Mouse (Mus musculus): ENCODE measurements around the gene Adamts8.

Gene Adamts8

DNA sequence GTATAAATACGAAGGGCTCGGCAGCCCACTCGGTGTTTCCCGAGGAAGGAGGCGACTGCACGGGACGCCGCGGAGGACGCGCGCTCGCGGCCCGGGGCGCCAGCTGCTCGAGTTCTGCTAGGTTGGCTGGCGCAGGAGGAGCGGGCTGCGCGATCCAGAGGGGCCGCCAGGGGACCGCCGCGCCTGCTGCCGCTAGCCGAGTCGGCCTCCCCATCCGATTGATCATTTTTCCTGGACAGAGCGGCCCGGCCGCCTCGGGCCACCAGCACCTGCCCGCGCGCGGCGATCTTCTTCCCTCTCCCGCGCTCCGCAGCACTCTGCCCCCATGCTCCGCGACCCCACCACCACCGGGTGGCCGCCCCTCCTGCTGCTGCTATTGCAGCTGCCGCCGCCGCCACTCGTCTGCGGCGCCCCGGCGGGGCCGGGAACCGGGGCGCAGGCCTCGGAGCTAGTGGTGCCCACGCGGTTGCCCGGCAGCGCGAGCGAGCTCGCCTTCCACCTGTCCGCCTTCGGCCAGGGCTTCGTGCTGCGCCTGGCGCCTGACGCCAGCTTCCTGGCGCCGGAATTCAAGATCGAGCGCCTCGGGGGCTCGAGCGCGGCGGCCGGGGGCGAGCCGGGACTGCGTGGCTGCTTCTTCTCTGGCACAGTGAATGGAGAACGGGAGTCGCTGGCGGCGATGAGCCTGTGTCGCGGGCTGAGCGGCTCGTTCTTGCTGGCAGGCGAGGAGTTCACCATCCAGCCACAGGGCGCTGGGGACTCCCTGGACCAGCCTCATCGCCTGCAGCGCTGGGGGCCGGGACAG, at the start of gene Adamts8:
Adamts8 (plus strand) TSS at position 51 of the 802 bp plus-strand sequence.
- peak in 1 of 2 experiments; percentile 53 for DNase-seq (ENCODE audit: low spot score in 2 of 2)

GRCm38 (mm10) chr9:30895618-30896017, 46.7 kb upstream of the Adamts8 start:
- no peak for DNase-seq (ENCODE audit: low spot score in 2 of 2)

DNA sequence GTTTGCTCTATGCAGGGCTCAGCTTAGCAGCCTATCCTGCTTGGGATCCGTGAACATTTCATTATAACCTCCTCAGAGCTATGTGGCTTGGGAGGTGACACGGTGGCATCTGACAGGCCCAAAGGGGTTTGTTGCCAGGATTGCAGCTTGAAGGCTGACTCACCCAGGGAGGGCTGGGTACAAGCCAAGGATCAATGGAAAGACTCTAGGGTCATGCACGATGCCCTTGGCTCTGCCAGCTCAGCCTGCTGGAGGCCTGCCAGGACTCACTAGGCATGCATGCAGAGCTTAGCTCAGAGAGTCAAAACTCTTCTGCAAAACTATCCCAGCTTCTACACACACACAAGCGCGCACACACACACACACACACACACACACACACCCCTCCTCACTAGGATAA, 45.6 kb upstream of the Adamts8 start:
- peak in 1 of 2 experiments; percentile 64 for DNase-seq (ENCODE audit: low spot score in 2 of 2)

- no peak for DNase-seq (ENCODE audit: low spot score in 2 of 2)
These were observed 45.2 kb upstream of the Adamts8 start for GRCm38 (mm10) chr9:30897169-30897568.

- DNase-seq (ENCODE audit: low spot score in 2 of 2): no peak
These were observed 40.2 kb upstream of the Adamts8 start for GRCm38 (mm10) chr9:30902152-30902551.

DNA sequence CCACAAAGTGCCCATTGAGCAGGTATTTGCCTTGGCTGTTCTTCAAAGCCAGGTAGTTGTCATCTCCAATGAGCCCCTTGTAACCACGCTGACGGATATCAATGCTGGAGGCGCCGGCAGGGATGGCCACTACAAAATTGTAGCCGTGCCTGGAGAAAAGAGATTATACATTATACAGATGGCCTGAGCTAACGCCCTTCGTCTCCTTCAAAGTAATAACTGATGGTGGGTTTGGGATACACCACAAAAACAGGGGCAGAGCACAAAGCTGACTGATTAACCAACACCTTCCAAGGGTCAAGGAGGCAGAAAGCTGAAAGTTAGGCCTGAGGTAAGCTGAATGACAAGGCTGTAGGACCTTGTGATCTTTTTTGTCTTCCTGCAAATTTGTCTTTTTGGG, 39.7 kb upstream of the Adamts8 start:
- DNase-seq (ENCODE audit: low spot score in 2 of 2): no peak

DNA sequence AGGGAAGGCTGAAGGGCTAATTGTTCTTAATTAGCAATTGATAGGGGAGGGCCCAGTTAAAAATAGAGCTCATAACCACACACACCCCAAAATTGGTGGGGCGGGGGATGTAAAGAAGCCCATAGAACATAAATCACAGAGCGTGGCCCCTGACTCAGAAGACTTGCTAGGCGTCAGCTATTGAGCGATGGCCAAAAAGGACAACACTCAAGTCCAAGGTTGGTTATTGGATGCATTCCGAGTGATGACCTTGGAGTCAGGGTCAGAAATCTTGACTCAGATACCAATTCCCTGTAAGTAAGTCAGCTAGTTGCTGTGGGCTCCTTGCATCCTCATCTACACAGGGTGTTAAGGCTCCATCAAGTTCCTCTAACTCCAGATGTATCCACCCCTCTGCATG, 39.1 kb upstream of the Adamts8 start:
- no peak for DNase-seq (ENCODE audit: low spot score in 2 of 2)

DNA sequence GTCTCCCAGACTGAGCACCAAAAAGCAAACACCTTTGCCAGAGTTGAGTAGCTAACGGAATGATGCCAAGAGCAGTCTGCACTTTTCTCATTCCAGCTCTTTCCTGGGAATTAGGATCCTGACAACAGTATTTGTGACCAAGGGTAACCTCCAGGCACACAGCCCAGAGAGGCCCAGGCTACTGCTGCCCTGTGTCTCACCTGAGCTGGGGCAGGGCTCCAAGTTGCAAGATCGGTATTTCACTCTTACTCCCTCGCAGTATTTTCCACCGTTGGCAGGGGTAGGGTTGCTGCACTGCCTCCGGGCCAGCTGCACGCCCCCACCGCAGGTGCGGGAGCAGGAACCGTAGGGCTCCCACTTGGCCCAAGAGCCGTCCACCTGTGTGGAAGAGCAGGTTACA, 36.5 kb upstream of the Adamts8 start:
- no peak for DNase-seq (ENCODE audit: low spot score in 2 of 2)

DNA sequence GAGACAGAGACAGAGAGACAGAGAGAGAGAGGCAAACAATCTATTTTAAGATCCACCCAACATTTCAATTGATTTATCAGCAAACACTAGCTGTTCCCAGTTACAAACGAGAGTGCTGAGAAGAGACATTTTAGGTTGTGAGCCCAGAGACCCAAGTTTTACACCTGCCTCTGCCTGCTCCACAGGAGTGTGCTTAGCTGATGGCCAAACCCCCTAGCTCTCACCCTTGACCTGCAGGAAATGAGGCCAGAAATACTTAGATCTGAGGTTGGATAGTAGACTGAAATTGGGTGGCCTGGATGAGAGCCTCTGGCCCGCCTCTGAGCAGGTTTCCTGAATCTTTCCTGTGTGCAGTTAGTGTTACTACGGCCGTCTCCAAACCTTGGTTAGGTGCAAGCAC, 35.9 kb upstream of the Adamts8 start:
- no peak for DNase-seq (ENCODE audit: low spot score in 2 of 2)

- DNase-seq (ENCODE audit: low spot score in 2 of 2): no peak
These were observed 34.6 kb upstream of the Adamts8 start for GRCm38 (mm10) chr9:30907677-30908295.

DNA sequence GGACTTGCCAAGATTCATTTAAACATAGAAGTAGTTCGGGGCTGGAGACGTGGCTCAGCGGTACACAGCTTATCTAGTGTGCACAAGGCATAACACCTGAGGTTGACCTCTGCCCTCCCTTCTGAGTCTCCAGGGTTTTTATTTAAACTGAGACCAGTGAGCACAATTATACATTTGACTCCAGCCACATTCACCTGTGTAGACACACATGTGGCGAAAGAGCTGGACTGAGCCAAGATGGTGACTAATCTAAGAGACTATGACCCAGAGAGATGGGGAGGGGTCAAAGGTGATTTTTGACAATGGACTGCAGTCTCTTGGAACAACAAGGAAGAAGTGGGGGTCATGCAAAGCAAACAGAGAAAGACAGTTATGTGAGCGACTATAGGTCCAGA, 34.1 kb upstream of the Adamts8 start:
- no peak for DNase-seq (ENCODE audit: low spot score in 2 of 2)

DNA sequence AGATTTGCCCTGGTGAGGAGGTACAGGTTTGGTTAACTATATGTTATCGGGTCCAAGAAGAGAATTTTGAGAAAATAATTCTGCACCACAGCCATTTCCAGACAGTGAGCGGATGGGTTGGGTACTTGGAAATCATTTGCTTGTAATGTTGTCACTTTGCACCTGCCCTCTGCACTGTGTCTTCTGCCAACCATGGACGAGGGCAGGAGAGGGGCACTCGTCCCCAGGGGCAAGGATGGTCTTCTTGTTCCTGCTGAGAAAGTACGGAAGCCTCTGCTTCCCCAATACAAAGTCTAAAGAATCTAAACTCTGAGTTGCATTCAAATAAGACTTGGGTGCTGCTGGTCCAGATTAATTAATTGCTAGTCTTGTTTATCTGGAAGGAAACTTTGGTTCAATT, 33.4 kb upstream of the Adamts8 start:
- DNase-seq (ENCODE audit: low spot score in 2 of 2): no peak

- DNase-seq (ENCODE audit: low spot score in 2 of 2): no peak
These were observed 31.9 kb upstream of the Adamts8 start for GRCm38 (mm10) chr9:30910491-30910890.

DNA sequence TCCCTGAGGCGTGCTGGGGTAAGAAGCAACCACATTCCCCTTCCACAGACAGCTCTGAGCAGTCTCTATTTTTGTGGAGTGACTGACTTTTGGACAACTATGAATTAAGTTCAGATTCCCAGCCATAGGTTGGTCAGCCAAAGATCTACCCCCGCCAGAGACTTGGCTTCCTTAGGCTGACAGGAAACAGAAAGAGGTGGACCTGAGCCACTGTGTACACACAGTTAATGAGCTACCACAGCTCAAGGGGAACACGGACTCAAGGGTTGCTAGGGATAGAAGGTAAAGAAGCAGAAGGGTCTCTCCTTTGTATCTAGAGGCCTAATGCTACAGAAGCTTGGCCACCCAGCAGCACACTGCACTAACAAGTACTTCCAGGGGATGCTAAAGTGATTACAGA, 30.2 kb upstream of the Adamts8 start:
- no peak for DNase-seq (ENCODE audit: low spot score in 2 of 2)

GRCm38 (mm10) chr9:30913429-30913828, 28.9 kb upstream of the Adamts8 start:
- DNase-seq (ENCODE audit: low spot score in 2 of 2): no peak

GRCm38 (mm10) chr9:30914241-30914640, 28.1 kb upstream of the Adamts8 start:
- no peak for DNase-seq (ENCODE audit: low spot score in 2 of 2)

- no peak for DNase-seq (ENCODE audit: low spot score in 2 of 2)
These were observed 25.9 kb upstream of the Adamts8 start for GRCm38 (mm10) chr9:30916266-30916968.

- DNase-seq (ENCODE audit: low spot score in 2 of 2): no peak
These were observed 23.7 kb upstream of the Adamts8 start for GRCm38 (mm10) chr9:30918466-30919356.

DNA sequence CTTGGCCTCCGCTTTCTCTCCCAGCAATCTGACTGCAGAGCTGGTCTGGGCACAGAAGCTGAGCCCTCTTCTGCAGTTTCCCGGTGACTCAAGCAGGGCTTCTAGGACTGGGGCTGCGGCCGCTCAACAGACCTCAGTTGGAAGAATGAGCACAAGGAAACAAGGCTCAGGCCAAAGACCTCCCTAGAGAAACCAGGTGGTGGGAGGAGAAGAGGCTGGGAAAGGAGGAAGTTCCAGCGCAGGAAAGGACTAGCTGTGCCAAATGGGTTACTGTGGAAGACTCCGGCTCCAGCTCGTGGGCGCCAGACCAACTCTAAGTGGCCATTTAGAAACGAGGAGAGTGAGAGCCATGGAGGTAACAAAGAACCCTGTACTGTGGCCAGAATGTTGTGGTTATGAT, 22.7 kb upstream of the Adamts8 start:
- no peak for DNase-seq (ENCODE audit: low spot score in 2 of 2)

- DNase-seq (ENCODE audit: low spot score in 2 of 2): peak in 1 of 2 experiments; percentile 36
These were observed 21.6 kb upstream of the Adamts8 start for GRCm38 (mm10) chr9:30920736-30921135.

DNA sequence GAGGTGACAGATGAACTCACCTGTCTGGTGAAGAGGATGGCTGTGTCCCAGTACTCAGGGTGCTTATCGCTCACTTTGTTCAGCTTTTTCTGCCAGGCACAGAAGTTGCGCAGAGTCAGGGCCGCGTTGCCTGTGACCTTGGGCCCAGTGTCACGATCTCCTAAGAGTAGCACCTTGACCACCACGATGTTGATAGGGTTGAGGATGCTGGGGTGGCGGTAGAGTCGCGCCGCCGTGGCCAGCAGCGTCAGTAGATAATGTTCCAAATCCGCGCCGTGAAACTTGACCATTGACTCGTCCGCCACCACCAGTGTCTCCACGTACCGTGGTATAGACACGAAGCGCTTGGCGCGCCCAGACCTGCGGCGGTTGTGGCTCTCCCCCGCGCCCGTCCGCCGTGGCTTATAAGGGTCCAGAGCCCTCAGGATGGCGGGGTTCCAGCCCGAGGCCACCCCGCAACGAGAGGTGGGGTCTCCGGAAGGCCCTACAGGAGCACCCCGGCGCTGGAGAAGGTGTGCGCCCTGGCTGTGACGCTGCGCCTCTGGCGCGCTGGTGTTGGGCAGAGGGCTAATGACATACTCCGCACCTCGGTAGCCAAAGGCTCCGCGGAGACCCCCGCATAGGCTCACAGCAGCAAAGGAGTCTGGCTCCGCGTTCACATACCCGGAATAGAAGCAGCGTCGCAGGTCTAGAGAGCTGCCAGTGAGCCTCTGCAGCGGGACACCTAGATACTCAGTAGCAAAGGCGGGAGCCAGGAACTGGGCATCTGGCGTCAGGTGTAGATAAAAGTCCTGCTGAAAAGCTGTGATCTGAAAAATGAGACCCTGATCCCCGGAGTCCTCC, 20.9 kb upstream of the Adamts8 start:
- no peak for DNase-seq (ENCODE audit: low spot score in 2 of 2)
